Mouse (Mus musculus) cerebellum, adult 18-20 months (tissue): ENCODE measurements around the gene Gm20388.
A peak's percentile ranks its signal among the peaks of the same experiment; 100 is the strongest.

ENCODE experiments used
- DNase-seq, 2 experiments: peaks; one replicate each; pipeline ENCODE4 v3.0.0; 2021

Gene Gm20388

DNA sequence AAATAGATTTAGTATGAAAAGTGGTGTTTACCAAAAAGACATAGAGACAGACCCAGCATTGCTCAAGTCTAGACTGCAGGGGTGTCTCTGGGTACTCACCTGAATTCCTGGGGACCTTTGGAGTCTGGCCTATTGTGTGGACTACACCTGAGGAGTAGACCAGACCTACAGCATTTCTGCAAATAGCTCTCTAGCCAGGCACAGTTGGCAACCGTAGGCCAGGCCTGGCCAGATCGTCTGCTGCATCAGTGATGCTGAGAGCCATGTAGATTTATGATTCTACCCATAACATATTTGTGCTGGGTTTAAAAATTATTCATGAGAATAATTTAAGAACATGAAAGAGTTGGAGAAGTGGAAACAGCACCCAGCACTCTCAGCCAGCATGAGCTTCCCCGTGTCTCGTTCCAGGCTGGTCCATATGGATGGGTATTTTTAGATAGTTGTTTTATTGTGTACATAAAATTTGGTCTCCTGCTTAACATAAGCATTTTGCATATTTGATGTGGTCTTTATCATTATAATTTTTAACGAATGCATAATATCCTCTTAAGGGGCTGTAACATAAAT is 4378.9 kb downstream of the Gm20388 start:
- DNase-seq: peak in 1 of 2 experiments; percentile 58

GRCm38 (mm10) chr8:124290911-124291691 is 4380.5 kb downstream of the Gm20388 start:
- peak in 1 of 2 experiments; percentile 64 for DNase-seq

- no peak for DNase-seq
These were observed 4381.1 kb downstream of the Gm20388 start for GRCm38 (mm10) chr8:124291693-124292092.

GRCm38 (mm10) chr8:124292965-124293364 is 4382.3 kb downstream of the Gm20388 start:
- no peak for DNase-seq

- DNase-seq: no peak
These were observed 4383.8 kb downstream of the Gm20388 start for GRCm38 (mm10) chr8:124294425-124294824.

DNA sequence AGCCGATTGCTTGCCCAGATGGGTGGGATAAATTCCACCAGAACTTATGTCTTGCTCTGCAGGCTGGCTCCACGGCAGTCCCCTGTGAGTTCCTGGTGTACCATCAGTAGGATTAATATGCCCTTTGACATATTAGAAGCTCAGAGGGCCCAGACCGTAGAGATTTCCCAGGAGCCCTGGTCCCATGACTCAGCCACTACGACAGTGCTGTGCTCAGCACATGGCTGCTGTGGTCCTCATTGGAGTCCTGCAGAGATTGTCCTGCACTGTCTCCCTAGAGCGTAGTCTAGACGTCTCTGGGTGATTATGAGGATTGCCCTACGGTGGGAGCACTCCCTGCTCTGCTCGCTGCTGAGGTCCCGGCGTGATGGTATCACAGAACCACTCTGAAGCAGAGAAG is 4384.3 kb downstream of the Gm20388 start:
- DNase-seq: no peak

- DNase-seq: no peak
These were observed 4384.7 kb downstream of the Gm20388 start for GRCm38 (mm10) chr8:124295357-124295756.

DNA sequence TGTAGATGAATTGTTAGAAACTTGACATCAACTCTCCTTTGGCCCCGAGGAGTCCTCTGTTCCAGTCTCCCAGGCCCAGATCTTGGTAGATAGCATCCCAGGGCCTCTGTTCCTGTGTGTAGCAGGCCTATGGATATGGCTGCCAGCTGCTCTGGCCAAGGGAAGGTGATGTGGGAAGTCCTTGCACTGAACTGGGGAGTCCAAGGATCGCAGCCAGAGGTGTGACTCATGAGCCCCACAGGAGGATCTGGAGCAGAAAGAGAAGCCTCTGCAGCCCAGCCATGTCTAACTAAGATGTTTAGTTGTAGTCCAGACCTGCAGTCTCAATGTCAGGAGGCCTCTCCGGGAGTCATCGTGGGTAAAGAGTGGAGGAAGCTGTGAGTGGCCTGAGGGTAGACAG is 4390.9 kb downstream of the Gm20388 start:
- DNase-seq: no peak

GRCm38 (mm10) chr8:124301935-124302555 is 4391.4 kb downstream of the Gm20388 start:
- DNase-seq: no peak

GRCm38 (mm10) chr8:124303211-124303902 is 4392.7 kb downstream of the Gm20388 start:
- DNase-seq: no peak

DNA sequence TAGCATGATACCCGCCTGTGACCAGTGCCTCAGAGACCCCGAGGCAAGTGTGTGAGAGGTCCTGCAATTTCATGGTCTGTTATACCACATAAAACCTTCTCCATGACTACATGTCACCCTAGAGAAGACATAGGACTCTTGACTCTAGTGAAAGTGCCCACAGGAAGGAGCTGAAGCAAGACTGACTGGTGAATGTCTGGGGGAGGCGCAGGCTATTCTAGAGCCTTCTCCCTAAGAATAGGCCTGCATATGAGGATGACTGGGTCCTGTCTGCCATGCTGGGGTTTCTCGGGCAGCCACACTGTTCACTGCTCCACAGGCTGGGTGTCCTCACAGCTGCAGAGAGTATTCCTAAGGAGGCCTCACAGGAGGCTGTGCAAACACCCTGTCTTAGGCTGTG is 4393.5 kb downstream of the Gm20388 start:
- DNase-seq: no peak

- DNase-seq: no peak
These were observed 4395.9 kb downstream of the Gm20388 start for GRCm38 (mm10) chr8:124306574-124306973.

DNA sequence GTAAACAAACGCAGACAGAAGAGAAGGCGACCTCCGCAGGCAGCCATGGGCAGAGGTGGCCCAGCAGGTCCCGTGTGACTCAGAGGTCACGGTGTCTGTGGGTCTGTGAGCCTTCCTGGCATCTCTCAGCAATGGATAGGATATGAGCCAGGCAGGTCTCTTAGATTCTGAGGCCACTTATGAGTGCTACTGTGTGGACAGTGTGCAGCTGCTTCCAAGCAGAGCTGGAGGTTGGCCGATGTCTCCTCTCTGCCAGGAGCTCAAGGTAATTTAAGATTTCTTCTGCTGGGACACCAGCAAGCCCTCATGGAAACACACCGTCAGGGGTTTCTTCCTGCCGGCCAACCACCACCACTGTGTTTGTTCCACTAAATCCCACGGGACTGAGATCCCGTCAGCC is 4397.1 kb downstream of the Gm20388 start:
- no peak for DNase-seq

GRCm38 (mm10) chr8:124310509-124310908 is 4399.9 kb downstream of the Gm20388 start:
- DNase-seq: no peak

DNA sequence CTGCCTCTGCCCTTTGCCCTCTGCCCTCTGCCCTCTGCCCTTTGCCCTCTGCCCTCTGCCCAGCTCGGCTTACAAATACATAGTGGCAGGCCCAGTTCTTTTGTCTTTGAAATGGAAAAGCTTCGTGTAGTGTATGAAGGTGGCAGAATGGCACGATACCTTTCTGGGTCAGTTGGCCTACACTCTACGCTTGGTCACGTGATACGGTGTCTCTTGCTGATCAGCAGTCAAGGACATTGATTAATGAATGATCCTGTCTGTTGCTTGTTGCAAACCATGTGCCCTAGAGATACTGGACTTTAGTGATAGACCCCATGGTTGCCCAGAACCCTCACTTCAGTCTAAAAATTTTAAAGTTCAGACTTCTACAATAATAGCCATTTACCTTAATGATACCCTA is 4400.5 kb downstream of the Gm20388 start:
- DNase-seq: no peak

DNA sequence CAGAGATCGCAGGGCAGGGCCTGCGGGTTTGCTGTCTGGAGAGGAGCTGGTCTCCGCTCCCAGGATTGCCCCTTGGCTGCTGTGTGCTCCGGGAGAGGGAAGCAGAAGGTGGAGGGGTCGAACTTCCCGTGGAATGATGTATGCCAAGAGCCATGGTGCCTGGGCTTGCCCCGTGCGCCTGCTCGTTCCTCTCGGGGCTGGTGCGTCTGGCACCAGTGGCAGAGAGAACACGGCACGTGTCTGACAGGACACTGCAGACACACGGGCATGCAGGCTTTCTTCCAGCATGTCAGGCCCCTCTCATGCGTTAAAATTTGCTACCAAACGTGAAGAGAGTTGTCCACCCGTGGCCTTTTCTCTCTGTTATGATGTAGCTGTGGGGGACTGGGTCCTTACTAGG is 4401.1 kb downstream of the Gm20388 start:
- DNase-seq: no peak

- peak in 1 of 2 experiments; percentile 51 for DNase-seq
These were observed 4401.6 kb downstream of the Gm20388 start for GRCm38 (mm10) chr8:124312228-124312627.

- no peak for DNase-seq
These were observed 4404.2 kb downstream of the Gm20388 start for GRCm38 (mm10) chr8:124314803-124315202.

DNA sequence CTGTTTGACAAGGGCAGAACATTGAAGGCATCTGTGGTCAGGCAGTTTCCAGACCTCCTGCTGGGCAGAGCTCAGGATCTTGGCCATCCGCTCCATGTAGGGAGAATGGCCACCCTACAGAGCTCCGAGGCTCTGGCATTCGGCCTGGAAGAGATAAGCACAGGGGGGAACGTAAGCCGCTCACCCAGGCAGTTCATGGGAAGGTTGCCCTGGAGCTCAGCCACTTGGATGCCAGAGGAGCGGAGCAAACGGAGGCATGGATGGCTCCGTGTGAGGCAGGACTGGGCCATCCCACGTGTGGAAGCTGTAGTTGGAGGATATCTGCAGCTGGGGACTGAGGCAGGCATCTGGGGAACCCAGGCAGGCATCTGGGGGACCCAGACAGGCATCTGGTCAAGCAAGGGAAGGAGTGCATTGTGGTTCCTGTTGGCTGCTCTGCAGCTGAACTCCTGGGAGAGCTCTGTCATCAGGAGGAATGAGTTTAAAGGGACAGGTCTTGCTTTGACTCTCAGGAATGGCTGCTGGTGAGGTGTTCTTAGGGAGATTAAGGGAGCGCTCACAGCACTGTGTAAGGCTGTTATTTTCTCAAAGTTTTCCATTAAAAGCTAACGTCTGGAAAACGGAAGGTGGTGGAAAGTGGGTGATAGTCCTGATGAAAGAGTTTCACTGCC is 4406.0 kb downstream of the Gm20388 start:
- DNase-seq: peak; percentile 90

GRCm38 (mm10) chr8:124317191-124317682 is 4406.6 kb downstream of the Gm20388 start:
- DNase-seq: peak in 1 of 2 experiments; percentile 53

- DNase-seq: no peak
These were observed 4407.2 kb downstream of the Gm20388 start for GRCm38 (mm10) chr8:124317821-124318220.

GRCm38 (mm10) chr8:124318612-124319315 is 4408.1 kb downstream of the Gm20388 start:
- DNase-seq: peak; percentile 40 to 45
